Mouse (Mus musculus) limb, embryonic 12.5 days (tissue): ENCODE measurements at regions not wholly inside any gene's neighbourhood (a gene's known extent, or its start where the extent isn't known, plus 50 kb on each side); places are given as distances from the start of the nearest gene placed in this dataset.
"Not testable (repeated sequence)": the region's sequence is repeated elsewhere in the genome, so short reads cannot be mapped to it uniquely, and the experiment has no call there.

Source experiments
- ATAC-seq: fragments of 200-750 bp; cut with Nextera tagmentation; 2 replicates; pipeline ENCODE4 v1.8.0; 2017; ENCODE audit warnings: low read depth, moderate TSS enrichment; ENCODE audit not compliant: insufficient number of reproducible peaks, insufficient read depth, low FRiP score, low TSS enrichment
- H3K27ac ChIP-seq: fragments of 300-500 bp; sonication (generic); 2 replicates; pipeline ENCODE4 v1.5.1; 2016; ENCODE audit warnings: mild to moderate bottlenecking, moderate library complexity
- H3K27me3 ChIP-seq: fragments of 300-500 bp; sonication (generic); 2 replicates; pipeline ENCODE4 v1.6.1; 2016; ENCODE audit warnings: mild to moderate bottlenecking, moderate library complexity
- H3K36me3 ChIP-seq: fragments of 300-500 bp; sonication (generic); 2 replicates; pipeline ENCODE4 v1.6.1; 2016; ENCODE audit warnings: mild to moderate bottlenecking, moderate library complexity
- H3K4me1 ChIP-seq: fragments of 300-500 bp; sonication (generic); replicated peaks from 2 replicates; pipeline ENCODE4 v1.6.1; 2016
- H3K4me2 ChIP-seq: fragments of 300-500 bp; sonication (generic); 2 replicates; pipeline ENCODE4 v1.6.1; 2016; ENCODE audit warnings: mild to moderate bottlenecking, moderate library complexity
- H3K4me3 ChIP-seq: fragments of 300-500 bp; sonication (generic); replicated peaks from 2 replicates; pipeline ENCODE4 v1.5.1; 2016; ENCODE audit warnings: mild to moderate bottlenecking
- H3K9ac ChIP-seq: fragments of 300-500 bp; sonication (generic); replicated peaks from 2 replicates; pipeline ENCODE4 v1.6.1; 2016; ENCODE audit warnings: mild to moderate bottlenecking, moderate library complexity
- H3K9me3 ChIP-seq: fragments of 300-500 bp; sonication (generic); 2 replicates; pipeline ENCODE4 v1.6.1; 2016; ENCODE audit warnings: mild to moderate bottlenecking, moderate library complexity
- WGBS: fragments of 180-500 bp; shearing (Covaris S2); methylation state at CpG from one replicate; pipeline ENCODE4 v1.1.7; 2016; 5-methylcytosine and 5-hydroxymethylcytosine counted together

DNA sequence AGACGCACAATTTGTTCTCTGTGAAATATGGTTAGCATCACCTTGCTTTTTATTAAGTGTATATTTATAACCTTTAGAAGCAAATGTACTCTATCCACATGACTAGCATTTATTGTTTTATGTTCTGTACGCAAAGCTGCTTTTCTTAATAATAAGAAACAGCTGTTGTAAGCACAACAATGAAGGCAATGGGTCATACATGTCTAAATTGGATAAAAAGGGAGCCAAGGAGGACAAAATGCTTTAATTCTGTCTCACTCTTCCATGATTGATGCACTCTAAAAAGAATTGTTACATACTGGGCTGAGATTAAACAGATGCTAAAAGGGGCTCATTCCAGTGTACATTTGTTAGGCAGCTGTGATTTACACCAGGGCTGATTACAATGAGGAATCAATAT lies 232.7 kb upstream of the Gm21293 start:
- Histone ChIP-seq H3K4me3 (no peak overlapping the region), H3K4me2 (no peak overlapping the region), H3K36me3 (no peaks in the 10 kb centered on the region), H3K9me3 (no peaks in the 10 kb centered on the region), H3K27me3 (no peaks in the 10 kb centered on the region), H3K9ac (no peak overlapping the region), H3K27ac (no peak overlapping the region), H3K4me1 (no peaks in the 10 kb centered on the region)
- WGBS, result 29% methylated on average over 2 of the region's 2 CpGs
- peak; percentile 26; the same call in 1 of the 2 replicates for ATAC-seq

- no peak overlapping the region for H3K4me2 ChIP-seq
- no peak overlapping the region for H3K27ac ChIP-seq
- H3K4me1 ChIP-seq, result no peaks in the 10 kb centered on the region
- H3K9me3 ChIP-seq, result no peaks in the 10 kb centered on the region
- H3K9ac ChIP-seq, result no peak overlapping the region
- no peaks in the 10 kb centered on the region for H3K27me3 ChIP-seq
- ATAC-seq, result no peak
- H3K36me3 ChIP-seq, result no peaks in the 10 kb centered on the region
- 59% methylated on average over 4 of the region's 4 CpGs for WGBS
- no peak overlapping the region for H3K4me3 ChIP-seq
These were observed 184.6 kb upstream of the Gm21293 start for GRCm38 (mm10) chr10:103958183-103958582.

- Histone ChIP-seq H3K4me2 (no peak overlapping the region), H3K27ac (no peak overlapping the region), H3K9me3 (no peaks in the 10 kb centered on the region), H3K4me3 (no peak overlapping the region), H3K36me3 (no peaks in the 10 kb centered on the region), H3K27me3 (no peaks in the 10 kb centered on the region), H3K4me1 (no peaks in the 10 kb centered on the region; the same call in 1 of the 2 replicates), H3K9ac (no peak overlapping the region)
- WGBS, result 60% methylated on average over 6 of the region's 6 CpGs
- no peak for ATAC-seq
These were observed 166.7 kb upstream of the Gm21293 start for GRCm38 (mm10) chr10:103976059-103976458.

DNA sequence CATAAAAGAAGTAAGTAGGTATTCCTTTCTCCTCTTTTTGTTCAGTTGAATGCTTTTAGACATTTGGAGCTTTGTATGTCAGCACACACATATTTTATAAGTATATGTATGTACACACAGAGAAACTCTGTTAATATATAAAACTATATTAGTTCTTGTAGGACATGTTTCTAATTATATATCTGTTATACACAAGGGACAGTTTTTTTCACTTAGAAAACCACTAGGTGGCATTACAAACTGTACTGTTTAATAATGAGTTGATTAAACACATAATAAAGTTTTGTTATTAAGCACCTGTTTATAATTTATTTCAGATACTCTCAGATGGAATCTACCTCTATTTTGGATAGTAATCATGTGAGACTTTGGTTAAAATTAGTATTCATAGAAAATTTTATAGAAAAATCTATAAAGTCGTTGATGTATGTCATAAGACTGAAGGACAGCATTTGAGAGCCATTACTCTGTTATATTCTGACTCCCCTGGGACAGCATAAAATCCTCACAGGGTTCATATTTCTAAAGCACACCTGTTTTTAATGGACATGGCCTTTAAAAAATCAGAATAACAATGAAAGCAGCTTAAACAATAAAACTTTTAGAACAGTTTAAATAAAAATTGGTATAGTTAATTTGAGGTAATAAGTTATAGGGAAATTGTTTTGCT lies 158.4 kb upstream of the Gm21293 start:
- Histone ChIP-seq H3K9ac (no peak overlapping the region), H3K36me3 (no peaks in the 10 kb centered on the region), H3K4me2 (no peak overlapping the region), H3K4me3 (no peak overlapping the region), H3K4me1 (no peaks in the 10 kb centered on the region; the same call in 1 of the 2 replicates), H3K27ac (no peak overlapping the region), H3K9me3 (no peaks in the 10 kb centered on the region), H3K27me3 (peaks cover 10% of the 10 kb centered on the region; the same call in 1 of the 2 replicates)
- WGBS, result 16% methylated on average over 1 of the region's 1 CpGs
- 0 out of 2 replicates have a peak, but pooled peaks have one; percentile 53 for ATAC-seq

DNA sequence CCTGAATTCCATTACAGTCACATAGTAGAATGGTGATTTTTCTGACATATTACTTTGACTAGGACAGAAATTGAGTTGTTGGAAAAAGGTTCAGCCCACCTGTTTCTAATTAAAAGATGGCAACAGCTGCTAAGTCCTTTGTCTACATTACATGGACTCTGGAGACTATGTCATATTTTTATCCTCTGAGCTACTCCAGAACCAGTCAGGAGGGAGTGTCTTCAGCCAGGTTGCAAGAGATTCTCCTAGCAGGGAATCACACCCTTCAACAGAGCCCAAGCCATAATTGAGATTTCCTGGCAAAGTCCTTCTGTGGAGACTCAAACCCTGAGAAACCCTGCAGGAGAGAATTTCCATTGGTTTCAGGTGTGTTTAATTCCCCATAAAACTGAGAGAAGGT lies 123.2 kb upstream of the Gm21293 start:
- ATAC-seq, result no peak
- no peak overlapping the region for H3K4me2 ChIP-seq
- H3K4me3 ChIP-seq, result no peak overlapping the region
- no peaks in the 10 kb centered on the region for H3K4me1 ChIP-seq
- no peaks in the 10 kb centered on the region for H3K36me3 ChIP-seq
- H3K27ac ChIP-seq, result no peak overlapping the region
- H3K9ac ChIP-seq, result no peak overlapping the region
- H3K9me3 ChIP-seq, result no peaks in the 10 kb centered on the region
- H3K27me3 ChIP-seq, result no peaks in the 10 kb centered on the region

- Histone ChIP-seq H3K4me3 (no peak overlapping the region), H3K4me1 (no peaks in the 10 kb centered on the region), H3K36me3 (no peaks in the 10 kb centered on the region), H3K27ac (no peak overlapping the region), H3K27me3 (no peaks in the 10 kb centered on the region), H3K9me3 (no peaks in the 10 kb centered on the region), H3K9ac (no peak overlapping the region), H3K4me2 (no peak overlapping the region)
- ATAC-seq, result no peak
These were observed 121.2 kb upstream of the Gm21293 start for GRCm38 (mm10) chr10:104021593-104021992.

GRCm38 (mm10) chr10:104028162-104028561 lies 114.6 kb upstream of the Gm21293 start:
- H3K4me3 ChIP-seq, result no peak overlapping the region
- no peaks in the 10 kb centered on the region for H3K36me3 ChIP-seq
- H3K9me3 ChIP-seq, result no peaks in the 10 kb centered on the region
- H3K27ac ChIP-seq, result no peak overlapping the region
- 60% methylated on average over 1 of the region's 1 CpGs for WGBS
- no peak overlapping the region for H3K4me2 ChIP-seq
- no peak overlapping the region for H3K9ac ChIP-seq
- no peaks in the 10 kb centered on the region for H3K4me1 ChIP-seq
- ATAC-seq, result no peak
- no peaks in the 10 kb centered on the region for H3K27me3 ChIP-seq

- no peaks in the 10 kb centered on the region for H3K36me3 ChIP-seq
- no peak overlapping the region for H3K27ac ChIP-seq
- ATAC-seq, result no peak
- 84% methylated on average over 3 of the region's 3 CpGs for WGBS
- no peak overlapping the region for H3K4me2 ChIP-seq
- H3K4me3 ChIP-seq, result no peak overlapping the region
- H3K9me3 ChIP-seq, result no peaks in the 10 kb centered on the region
- no peaks in the 10 kb centered on the region for H3K27me3 ChIP-seq
- no peak overlapping the region for H3K9ac ChIP-seq
- no peaks in the 10 kb centered on the region for H3K4me1 ChIP-seq
These were observed 110.0 kb upstream of the Gm21293 start for GRCm38 (mm10) chr10:104032771-104033170.

GRCm38 (mm10) chr10:104041729-104042386 lies 100.9 kb upstream of the Gm21293 start:
- H3K4me2 ChIP-seq, H3K27me3 ChIP-seq, H3K9ac ChIP-seq, H3K4me3 ChIP-seq, H3K4me1 ChIP-seq, H3K9me3 ChIP-seq, H3K36me3 ChIP-seq, H3K27ac ChIP-seq, ATAC-seq: not testable (repeated sequence)
- WGBS, result 88% methylated on average over 2 of the region's 2 CpGs

- no peaks in the 10 kb centered on the region for H3K4me1 ChIP-seq
- no peak overlapping the region for H3K27ac ChIP-seq
- no peaks in the 10 kb centered on the region for H3K36me3 ChIP-seq
- no peak overlapping the region for H3K4me3 ChIP-seq
- ATAC-seq, result no peak
- 77% methylated on average over 1 of the region's 1 CpGs for WGBS
- no peak overlapping the region for H3K9ac ChIP-seq
- no peak overlapping the region for H3K4me2 ChIP-seq
- H3K9me3 ChIP-seq, result no peaks in the 10 kb centered on the region
- no peaks in the 10 kb centered on the region for H3K27me3 ChIP-seq
These were observed 100.4 kb upstream of the Gm21293 start for GRCm38 (mm10) chr10:104042387-104042775.

DNA sequence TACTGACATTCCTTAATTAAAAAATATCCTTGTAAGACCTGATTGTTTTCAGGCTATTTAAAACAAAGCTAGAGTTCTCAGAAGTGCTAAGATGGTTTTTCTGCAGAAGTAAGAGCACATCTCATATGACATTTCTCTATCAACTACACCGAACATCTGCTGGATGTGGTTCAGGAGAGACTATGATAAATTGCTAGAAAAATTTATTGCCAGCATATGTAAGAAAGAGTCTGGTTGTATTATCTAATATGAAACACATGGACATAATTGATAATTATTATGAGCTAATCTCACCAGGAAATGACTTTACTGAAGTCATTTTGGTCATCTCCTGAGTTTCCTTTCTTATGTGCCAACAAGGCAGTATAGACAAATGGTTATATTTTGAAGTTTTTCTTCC lies 99.2 kb upstream of the Gm21293 start:
- H3K27me3 ChIP-seq, result no peaks in the 10 kb centered on the region
- no peak overlapping the region for H3K4me3 ChIP-seq
- H3K9me3 ChIP-seq, result no peaks in the 10 kb centered on the region
- H3K27ac ChIP-seq, result no peak overlapping the region
- 52% methylated on average over 1 of the region's 1 CpGs for WGBS
- H3K9ac ChIP-seq, result no peak overlapping the region
- no peaks in the 10 kb centered on the region for H3K4me1 ChIP-seq
- H3K4me2 ChIP-seq, result no peak overlapping the region
- ATAC-seq, result no peak
- H3K36me3 ChIP-seq, result no peaks in the 10 kb centered on the region
